Mouse (Mus musculus) testis, adult 2 months (tissue): Measurements from ENCODE around the gene 9930022D16Rik. TPM values are rescaled to one million over a fixed set of nuclear protein-coding genes. Genes with fewer than 3 reads are reported as not detected.

Source experiments
- H3K27ac ChIP-seq: fragments of 200-500 bp; 2 replicates; pipeline ENCODE4 v1.5.1; 2012; ENCODE audit warnings: low read depth, low read length; ENCODE audit not compliant: control insufficient read depth, insufficient read depth
- H3K27me3 ChIP-seq: fragments of 200-500 bp; 2 replicates; pipeline ENCODE4 v1.6.1; 2012; ENCODE audit warnings: mild to moderate bottlenecking, low read length, moderate library complexity; ENCODE audit not compliant: control insufficient read depth, insufficient read depth
- H3K36me3 ChIP-seq: fragments of 200-500 bp; 2 replicates; pipeline ENCODE4 v1.6.1; 2012; ENCODE audit warnings: mild to moderate bottlenecking, low read length; ENCODE audit not compliant: control insufficient read depth, insufficient read depth
- H3K4me1 ChIP-seq: fragments of 200-500 bp; 2 replicates; pipeline ENCODE4 v1.6.1; 2012; ENCODE audit warnings: low read length; ENCODE audit not compliant: control insufficient read depth, insufficient read depth
- H3K4me3 ChIP-seq: fragments of 200-500 bp; 2 replicates; pipeline ENCODE4 v1.5.1; 2012; ENCODE audit warnings: low read depth, mild to moderate bottlenecking, low read length, moderate library complexity, mixed read lengths; ENCODE audit not compliant: control insufficient read depth
- CTCF ChIP-seq: fragments of 200-500 bp; IDR thresholded peaks from 2 replicates; pipeline ENCODE4 v1.5.1; 2012; ENCODE audit warnings: low read depth, mild to moderate bottlenecking, inconsistent platforms, low read length, moderate library complexity; ENCODE audit not compliant: control insufficient read depth, insufficient read depth, insufficient replicate concordance
- POLR2A ChIP-seq: fragments of 200-500 bp; IDR thresholded peaks from 2 replicates; pipeline ENCODE4 v1.6.1; 2012; ENCODE audit warnings: low read depth, mild to moderate bottlenecking, inconsistent platforms, low read length, moderate library complexity; ENCODE audit not compliant: control insufficient read depth
- polyA plus RNA-seq: library from polyadenylated mRNA; depleted of rRNA; stranded (reverse); fragments of >200 nt; gene quantifications from 2 replicates; pipeline ENCODE4 v1.2.3, GENCODE M21; 2012; rRNA removed

Gene 9930022D16Rik
- polyA plus RNA-seq = not detected in 2 replicates

DNA sequence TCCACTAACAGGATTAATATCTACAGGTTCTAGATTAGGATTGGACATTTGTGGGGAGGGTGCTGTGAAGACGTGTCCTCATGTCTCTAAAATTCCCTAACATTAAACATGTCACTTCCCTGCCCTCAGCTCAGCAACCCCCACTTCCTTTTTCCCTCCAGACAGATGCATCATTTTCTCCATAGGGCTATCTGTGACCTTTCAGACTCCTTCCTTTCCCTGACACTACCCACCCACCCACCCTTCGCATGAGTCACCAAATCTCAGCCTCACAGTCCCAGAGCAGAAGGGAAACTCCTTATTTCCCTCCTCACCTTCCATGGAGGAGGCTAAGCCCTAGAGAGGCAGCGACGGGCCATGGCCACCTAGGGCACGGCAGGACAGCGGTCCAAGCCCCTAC, at the start of gene 9930022D16Rik:
Gene 9930022D16Rik (plus strand): TSS at position 301 of the 400 bp plus-strand sequence.
- Histone ChIP-seq H3K36me3 (no peaks in the 10 kb centered on the region), H3K4me1 (no peaks in the 10 kb centered on the region), H3K27me3 (no peaks in the 10 kb centered on the region), H3K4me3 (no peak within 1 kb of the TSS), H3K27ac (no peak within 1 kb of the TSS)
- TF ChIP-seq POLR2A (no peak), CTCF (no peak)

DNA sequence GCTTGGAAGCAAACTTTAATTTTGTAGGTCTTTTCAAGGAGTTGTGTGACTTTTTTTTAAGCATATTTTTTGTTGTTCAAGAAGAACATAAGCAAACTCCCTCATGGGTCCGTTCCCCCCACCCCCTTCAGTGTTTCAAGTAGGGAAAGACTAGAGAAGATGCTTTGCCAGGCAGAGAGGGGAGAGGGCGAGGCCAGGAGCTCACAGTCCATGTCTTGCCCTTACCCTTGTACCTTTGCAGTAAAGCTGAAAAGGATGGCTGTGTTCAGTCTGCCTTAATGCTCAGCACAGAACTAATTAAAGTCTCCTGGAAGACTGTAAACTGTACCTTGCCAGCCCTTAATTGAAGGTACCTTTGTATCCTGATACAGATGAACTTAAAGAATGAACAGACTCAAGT, 49.4 kb upstream of the 9930022D16Rik start:
- Histone ChIP-seq H3K27me3 (no peaks in the 10 kb centered on the region), H3K4me3 (no peak overlapping the region), H3K4me1 (peaks cover 14% of the 10 kb centered on the region), H3K27ac (no peak overlapping the region), H3K36me3 (no peaks in the 10 kb centered on the region)
- TF ChIP-seq POLR2A = no peak
- no peak for TF ChIP-seq CTCF

DNA sequence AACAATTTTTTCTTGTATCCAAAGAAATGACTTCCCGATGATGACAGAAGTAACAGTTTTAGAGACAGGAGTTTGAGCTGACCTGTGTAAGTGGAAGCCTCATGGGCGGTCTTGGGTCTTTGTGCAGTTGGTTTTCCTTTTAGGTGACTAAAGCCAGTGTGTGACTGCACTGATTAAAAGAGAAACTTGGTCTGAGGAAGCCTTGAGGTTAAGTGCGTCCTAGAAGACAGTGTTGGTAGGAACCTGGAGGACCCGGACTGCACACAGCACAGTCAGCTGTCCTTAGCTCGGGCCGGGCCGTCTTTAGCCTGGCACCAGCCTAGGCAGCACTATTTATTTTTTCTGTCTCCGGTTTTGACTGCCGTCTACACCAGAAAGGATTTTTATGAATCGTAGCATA, 48.8 kb upstream of the 9930022D16Rik start:
- Histone ChIP-seq H3K4me3 (no peak overlapping the region), H3K36me3 (no peaks in the 10 kb centered on the region), H3K4me1 (peaks cover 14% of the 10 kb centered on the region), H3K27me3 (no peaks in the 10 kb centered on the region), H3K27ac (no peak overlapping the region)
- TF ChIP-seq POLR2A (no peak), CTCF (no peak)

DNA sequence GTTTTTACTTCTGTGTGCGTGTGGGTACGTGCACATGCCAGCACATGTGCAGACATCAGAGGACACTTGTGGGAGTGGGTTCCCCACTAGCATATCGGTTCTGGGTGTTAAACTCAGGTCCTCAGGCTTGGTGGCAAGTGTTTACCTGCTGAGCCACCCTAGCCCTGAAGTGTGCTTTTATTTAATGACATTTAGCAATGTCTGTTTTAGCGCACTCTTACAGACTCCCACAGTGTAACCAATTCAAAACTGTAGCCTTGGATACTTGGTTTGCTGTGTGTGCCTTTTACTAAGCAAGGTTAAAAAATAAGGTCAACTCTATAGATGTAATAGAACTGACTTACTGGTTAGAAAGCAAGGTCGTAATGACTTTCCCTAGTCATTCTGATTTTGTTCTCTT, 47.9 kb upstream of the 9930022D16Rik start:
- no peak overlapping the region for H3K4me3 ChIP-seq
- H3K36me3 ChIP-seq = no peaks in the 10 kb centered on the region
- H3K4me1 ChIP-seq = peaks cover 14% of the 10 kb centered on the region
- H3K27ac ChIP-seq = no peak overlapping the region
- no peaks in the 10 kb centered on the region for H3K27me3 ChIP-seq
- no peak for TF ChIP-seq CTCF
- no peak for TF ChIP-seq POLR2A

DNA sequence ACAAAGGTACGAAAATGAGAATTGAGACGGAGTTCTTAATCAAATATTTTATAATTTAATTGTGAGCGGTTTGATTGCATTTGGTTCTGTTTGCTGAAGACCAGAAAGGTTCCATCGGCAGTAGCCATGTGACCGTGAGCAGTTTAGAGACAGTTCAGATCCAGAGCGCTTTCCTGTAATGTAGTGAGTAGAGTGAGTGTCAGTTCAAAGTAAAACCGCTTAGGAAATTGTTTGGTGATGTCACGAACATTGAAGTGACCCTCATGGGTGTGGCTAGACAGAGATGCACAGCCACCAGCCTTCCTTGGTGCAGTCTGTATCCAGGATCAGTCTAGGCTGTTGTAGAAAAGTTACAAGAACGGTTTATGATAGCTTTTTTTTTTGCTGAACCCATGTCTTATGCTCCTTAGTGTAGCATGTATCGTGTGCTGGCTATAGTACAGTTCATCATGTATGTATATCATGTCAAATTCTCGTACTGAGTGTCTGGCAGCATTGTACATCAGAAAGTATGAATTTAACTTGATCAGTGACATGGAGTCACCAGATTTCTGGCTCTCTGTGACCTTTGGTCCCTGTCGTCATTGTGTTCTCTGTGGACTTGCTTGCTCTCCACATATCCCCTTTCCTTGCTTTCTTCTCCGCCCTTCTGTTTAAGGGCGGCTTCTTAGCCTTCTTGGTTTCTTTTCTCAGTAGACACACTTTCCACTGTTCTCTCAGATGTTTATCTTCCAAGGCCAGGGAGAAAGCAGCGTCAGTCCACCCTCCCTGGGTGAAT, 46.7 kb upstream of the 9930022D16Rik start:
- TF ChIP-seq POLR2A (no peak), CTCF (no peak)
- H3K27me3 ChIP-seq = no peaks in the 10 kb centered on the region
- no peak overlapping the region for H3K27ac ChIP-seq
- peaks cover 5% of the 10 kb centered on the region for H3K4me1 ChIP-seq
- no peaks in the 10 kb centered on the region for H3K36me3 ChIP-seq
- no peak overlapping the region for H3K4me3 ChIP-seq

DNA sequence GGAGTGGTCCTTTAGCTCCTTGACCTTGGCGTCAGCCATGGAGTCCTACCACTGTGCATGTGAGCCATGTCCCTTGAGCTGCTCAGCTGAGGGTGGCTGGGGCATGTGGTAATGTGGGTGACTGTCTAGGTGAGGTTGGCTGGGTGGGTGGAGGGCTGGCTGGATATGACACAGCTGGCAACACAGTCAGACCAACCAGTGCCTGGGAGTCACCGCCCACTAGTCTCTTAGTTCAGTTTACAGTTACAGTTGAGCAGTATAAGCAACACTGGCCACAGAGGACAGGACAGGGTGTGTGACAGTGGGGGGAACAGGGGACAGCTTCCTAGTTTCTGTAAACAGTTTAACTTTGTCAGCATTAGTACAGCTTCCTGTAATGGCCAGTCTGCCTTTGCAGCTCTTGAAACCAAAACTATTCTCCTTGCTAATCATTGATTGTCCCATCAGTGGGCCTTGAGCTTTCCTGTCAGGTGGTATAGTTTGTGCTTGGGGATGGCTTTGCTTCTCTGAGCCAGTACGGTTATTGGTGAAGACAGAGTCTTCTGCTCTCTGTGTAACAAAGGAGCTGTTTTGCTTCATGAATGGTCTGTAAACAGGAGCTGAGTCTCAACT, 44.6 kb upstream of the 9930022D16Rik start:
- peaks cover 3% of the 10 kb centered on the region for H3K4me1 ChIP-seq
- H3K4me3 ChIP-seq = no peak overlapping the region
- TF ChIP-seq CTCF = no peak
- TF ChIP-seq POLR2A = no peak
- no peaks in the 10 kb centered on the region for H3K36me3 ChIP-seq
- H3K27ac ChIP-seq = peak overlapping the region; percentile 26; the same call in 1 of the 2 replicates
- H3K27me3 ChIP-seq = no peaks in the 10 kb centered on the region

DNA sequence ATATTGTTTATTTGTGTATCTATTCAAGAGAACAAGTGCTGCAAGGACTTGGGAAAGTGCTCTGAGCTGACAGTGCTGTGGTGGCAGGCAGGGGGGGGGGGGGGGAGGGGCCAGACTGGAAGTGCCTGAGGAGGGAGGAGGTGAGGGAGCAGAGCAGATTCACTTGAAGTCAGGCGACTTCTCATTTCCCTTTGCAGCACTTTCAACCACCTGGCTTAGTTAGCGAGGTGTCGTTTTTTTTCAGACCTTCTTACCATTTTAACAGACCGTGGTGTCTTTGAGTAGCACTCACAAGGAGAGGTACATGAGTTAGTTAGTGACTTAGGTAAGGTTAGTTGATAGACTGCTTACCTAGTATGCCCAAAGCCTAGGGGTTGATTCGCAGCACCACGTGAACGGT, 38.3 kb upstream of the 9930022D16Rik start:
- no peak overlapping the region for H3K4me3 ChIP-seq
- no peak for TF ChIP-seq CTCF
- TF ChIP-seq POLR2A = no peak
- no peak overlapping the region for H3K27ac ChIP-seq
- no peaks in the 10 kb centered on the region for H3K36me3 ChIP-seq
- H3K27me3 ChIP-seq = no peaks in the 10 kb centered on the region
- peaks cover 2% of the 10 kb centered on the region; the same call in 1 of the 2 replicates for H3K4me1 ChIP-seq
